Mouse (Mus musculus) left cerebral cortex, adult 18-20 months (tissue): ENCODE measurements around the gene Rer1. TPM values are rescaled to one million over a fixed set of nuclear protein-coding genes. Genes with fewer than 3 reads are reported as not detected.
A peak's percentile ranks its signal among the peaks of the same experiment; 100 is the strongest.
"Not testable (repeated sequence)": the region's sequence is repeated elsewhere in the genome, so short reads cannot be mapped to it uniquely, and the experiment has no call there.

ENCODE experiments used
- DNase-seq, 2 experiments: peaks; one replicate each; pipeline ENCODE4 v3.0.0; 2021 to 2022; ENCODE audit warnings: low spot score in 2 of 2, mixed read lengths in 1 of 2
- total RNA-seq, 2 experiments: library from RNA; stranded (reverse); gene quantifications; 2 replicates each; pipeline ENCODE4 v1.2.3; 2021

Rer1 gene
- total RNA-seq, 2 experiments from 2014 or later: 64.6 to 64.7 TPM

DNA sequence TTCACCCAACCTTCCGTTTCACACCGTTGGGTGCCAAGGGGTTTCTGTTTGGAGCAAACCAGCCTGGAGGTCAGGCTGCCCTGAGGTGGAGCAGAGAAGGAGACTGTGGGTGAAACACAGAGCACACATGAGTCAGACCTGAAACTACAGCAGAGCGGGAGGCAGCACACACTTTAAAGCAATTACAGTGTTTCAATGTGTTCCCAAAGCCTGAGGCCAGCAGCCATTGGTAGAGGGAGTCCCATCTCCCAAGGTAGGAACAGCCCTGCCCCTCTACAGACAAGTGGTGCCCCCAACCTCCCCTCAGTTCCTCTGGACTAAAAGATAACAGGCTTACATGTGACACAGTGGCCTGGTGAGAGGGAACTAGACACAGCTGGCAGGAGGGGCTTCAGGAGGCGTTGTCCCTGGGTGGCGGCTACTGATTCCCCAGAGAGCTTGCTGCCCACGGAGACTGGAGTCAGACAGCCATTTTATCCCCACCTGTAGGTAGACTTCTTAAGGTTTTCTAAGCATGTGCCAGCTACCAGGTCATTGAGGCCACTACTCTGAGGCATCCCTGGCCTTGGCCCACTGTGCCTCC is 31.3 kb upstream of the Rer1 start:
- DNase-seq: no peak

DNA sequence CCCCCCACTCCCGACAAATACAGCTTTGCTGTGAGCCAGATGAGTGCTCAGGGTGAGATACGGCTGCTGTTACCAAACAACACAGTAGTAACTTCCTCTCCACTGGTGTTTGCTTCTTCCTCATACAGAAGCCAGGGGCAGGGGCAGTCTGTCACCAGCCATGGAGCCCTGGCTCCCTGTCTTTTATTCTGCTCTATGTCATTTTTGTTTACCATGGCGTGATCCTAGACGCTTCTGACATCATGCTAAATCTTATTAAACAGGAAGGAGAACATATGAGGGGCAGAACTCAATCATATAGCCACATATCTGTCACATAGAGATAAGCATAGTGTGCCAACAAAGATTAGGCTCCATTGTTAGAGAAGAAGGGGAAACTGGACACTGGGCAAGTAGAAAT is 30.4 kb upstream of the Rer1 start:
- no peak for DNase-seq

DNA sequence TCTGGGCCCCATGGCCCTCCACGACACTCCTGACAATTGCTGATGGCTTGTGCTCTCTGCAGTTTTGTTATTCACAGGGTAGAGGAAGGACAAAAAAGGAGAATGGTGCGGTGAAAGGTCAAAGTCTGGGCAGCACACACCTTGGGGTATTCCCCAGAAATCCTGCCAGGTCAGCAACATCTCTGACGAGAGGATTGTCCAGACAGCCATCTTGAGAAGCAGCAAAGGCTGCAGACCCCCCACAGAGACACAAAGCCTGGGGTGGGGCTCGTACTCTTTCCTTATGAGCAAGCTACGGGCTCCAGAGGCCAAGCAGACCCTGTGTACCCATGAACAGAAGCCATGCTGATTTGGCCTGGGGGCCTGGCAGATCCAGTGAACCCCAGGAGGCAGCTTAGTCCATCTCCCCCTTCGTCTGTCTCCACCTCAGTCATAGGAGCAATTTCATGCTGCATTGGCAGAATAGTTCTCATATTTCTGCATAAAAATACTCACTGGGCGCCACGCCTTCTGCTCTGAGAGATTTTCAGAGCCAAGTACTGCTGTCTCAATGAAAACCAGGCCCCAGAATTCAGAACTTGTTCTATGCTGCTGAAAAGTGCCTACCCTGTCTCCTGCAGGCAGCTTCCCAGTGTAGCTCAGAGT is 27.7 kb upstream of the Rer1 start:
- DNase-seq: peak; percentile 18 to 27

DNA sequence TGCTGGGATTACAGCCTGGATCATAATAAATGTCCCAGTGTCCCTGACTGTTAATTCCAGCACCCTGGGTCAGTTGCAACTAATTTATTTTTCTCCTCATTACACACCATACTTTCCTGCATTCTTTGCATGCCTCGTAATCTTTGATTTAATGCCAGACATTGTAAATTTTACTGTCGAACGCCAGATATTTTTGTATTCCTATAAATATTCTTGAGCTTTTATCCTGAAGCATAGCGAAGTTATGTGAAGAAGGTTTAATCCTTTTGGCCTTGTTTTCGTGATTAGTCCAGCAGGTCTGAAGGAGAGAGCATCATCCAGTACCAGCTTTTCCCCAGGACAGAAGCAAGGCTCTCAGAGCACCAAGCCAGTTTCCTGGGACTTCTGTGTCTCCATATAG is 23.3 kb upstream of the Rer1 start:
- DNase-seq: no peak

DNA sequence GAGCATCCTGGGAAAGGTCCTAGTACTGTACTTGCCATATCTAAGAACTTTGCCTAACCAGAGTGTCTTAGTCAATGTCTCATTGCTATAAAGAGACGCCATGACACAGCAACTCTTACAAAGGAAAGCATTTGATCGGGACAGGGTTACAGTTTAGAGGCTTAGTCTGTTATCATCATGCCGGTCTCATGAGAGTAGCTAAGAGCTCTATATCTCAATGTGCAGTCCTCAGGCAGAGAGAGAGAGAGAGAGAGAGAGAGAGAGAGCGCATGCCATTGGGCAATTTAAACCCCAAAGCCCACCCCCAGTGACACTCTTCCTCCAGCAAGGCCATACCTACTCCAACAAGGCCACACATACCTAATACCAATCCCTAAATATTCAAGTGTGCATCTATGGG is 21.7 kb upstream of the Rer1 start:
- no peak for DNase-seq

DNA sequence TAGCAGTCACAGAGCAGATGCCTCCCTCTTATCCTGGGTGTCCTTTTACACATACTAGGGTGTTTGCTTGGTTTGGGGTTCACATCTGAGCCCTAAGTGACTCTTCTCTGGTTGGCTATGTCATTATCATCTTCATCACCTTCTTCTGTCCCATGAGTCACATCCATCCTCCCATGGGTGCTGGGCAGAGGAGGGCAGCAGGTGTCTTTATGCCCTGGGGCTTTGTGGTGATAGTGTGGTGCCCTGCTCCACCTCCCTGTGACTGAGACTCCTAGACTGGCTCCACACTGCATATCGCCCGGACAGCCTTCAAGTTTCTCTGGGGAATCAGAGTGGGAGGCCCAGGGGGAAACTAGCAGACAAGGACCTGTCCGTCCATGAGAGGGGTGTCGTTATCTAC is 12.4 kb upstream of the Rer1 start:
- DNase-seq: no peak

DNA sequence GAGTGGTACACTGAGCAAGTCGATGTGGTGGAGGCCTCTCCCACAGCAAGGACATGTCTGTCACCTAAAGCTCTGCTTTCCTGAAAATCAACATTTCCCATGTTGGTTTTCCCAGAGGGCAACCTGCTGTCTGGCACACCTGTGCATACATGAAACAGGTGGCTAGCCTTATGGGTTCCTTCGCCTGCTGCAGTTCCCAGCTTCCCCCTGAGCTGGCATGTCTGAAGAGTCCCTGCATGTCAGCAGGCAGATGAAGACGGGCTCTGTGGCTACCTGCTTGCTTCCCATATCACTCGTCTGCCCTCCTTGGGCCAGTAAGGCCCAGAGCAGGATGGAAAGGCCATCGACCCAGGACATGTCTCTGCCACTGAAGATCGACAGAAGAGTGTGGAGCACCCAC is 11.3 kb upstream of the Rer1 start:
- DNase-seq: no peak

DNA sequence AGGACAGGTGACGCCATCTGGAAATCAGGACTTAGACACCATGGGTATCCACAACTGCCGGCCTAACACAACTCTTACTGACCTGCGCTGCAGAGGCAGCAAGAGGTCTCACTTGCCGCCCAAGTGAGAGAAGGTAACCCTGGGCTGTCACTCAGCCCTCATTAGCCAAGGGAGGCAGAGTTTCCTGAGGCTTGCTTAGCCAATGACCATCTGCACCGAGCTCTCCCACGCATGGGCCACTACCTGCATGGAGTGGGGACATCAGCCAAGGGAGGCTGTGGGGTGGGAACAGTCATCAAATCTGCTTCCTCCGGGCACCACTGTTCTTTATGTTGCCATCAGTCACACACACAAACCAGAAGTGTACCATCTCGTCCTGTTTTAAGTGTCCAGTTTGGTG is 9.8 kb upstream of the Rer1 start:
- DNase-seq: no peak

DNA sequence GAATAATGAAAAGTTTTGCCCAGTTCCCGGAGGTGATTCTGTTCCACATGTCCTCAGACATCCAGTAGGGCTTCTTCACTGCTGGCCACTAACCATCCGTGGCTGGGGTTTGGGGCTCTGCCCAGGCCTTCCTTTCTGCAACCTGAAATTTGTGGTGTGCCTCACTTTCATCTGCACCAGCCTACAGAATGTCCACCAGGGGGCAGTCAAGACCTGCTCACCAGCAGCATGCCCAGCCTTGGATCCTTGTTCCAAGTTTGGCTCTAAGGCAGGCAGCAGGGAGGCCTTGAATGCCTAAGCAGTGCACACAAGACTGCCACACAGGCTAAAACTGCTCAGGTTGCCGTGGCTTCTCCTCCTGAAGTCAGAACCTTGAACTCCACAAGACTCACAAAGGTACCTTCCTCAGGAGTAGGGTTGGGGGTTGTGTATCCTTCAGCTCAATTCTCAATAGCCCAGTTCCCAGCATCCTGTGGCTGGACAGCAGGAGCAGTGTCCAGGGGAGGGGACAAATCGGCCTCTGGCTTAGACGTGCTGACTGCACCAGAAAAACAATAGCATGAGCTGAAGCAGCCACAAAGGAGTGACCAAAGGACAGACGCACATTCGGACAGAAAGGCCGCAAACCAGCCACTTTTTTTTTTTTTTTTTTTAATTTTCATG is 9.2 kb upstream of the Rer1 start:
- peak; percentile 89 to 90 for DNase-seq

DNA sequence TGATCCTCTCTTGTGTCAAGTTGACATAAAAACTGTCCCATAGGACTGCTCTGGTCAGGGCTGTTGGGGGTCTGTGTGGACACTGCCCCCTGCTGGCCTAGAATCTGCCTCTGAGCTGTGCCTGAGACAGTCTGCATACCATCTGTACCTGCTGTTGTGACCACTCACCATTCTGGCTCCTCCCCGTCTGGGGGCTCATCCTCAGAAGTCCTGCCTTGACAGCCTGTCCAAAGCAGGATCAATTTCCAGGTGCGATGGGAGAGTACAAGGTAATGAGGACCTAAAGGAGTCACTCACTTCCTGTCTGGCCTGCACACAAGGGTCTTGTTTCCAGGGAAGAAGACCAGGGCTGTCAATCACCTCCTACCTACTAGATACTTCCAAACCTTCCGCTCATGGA is 8.4 kb upstream of the Rer1 start:
- DNase-seq: peak; percentile 38 to 44

DNA sequence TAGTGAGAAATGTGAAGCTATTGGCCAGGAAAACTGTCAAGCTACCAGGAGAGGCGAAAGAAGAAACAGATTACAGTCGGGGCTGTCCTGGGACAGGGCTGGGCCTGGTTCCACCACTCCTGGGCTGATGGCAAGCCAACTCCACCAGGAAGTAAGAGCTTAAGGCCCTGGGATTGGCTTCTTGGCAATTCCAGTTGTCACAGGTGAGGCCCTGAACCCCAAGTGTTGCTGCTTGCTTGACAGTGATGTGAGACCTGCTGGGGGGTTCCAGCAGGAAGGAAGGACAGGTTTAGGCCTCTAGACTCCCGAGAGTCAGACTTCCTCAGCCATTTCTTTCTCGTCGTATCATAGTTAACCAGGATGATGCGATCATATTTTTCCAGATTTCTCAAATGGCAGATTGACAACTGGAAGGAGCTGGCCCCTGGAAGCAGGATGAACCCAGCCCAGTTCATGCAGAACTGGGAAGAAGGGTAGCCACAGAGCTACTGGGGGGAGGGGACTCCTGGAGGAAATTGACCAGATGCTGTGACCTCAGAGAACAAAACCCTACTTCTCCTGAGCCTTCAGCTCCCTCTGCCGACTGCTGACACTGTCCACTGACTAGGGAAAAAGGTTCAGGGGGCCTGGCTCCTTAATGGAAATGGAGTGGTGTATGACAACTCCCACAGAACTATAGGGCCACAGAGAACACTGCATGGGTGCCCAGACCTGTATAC is 7.4 kb upstream of the Rer1 start:
- no peak for DNase-seq

DNA sequence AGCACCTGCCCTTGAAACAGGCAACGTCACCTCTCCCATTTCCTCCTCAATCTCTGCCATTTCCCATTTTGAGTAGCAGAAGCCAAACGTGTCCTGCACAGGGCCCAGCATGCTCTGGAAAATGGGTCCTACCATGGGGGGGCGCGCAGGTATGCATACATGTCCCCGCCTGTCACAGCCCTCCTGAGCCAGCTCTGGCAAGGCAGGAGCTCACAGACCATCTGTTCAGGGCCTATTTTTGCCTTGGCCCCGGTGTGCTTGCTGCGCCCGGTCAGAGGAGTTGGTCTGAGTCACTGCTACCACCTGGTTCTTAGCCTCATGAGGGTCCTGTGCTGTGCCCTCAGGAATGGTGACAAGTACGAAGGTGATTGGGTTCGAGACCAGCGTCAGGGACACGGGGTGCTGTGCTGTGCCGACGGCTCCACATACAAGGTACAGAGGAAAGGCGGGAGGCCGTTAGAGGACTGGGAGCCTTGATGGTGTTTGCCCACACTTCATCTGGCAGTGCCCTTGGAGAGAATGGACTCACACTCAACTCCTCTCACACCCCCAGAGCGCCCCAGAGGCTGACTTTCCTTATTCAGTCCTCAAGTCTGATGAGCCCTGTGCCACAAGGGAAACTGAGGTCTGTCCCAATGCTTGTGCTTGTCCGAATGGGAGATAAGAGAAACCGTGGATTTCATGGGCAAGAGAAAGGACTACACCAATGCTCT is 6.7 kb upstream of the Rer1 start:
- no peak for DNase-seq

DNA sequence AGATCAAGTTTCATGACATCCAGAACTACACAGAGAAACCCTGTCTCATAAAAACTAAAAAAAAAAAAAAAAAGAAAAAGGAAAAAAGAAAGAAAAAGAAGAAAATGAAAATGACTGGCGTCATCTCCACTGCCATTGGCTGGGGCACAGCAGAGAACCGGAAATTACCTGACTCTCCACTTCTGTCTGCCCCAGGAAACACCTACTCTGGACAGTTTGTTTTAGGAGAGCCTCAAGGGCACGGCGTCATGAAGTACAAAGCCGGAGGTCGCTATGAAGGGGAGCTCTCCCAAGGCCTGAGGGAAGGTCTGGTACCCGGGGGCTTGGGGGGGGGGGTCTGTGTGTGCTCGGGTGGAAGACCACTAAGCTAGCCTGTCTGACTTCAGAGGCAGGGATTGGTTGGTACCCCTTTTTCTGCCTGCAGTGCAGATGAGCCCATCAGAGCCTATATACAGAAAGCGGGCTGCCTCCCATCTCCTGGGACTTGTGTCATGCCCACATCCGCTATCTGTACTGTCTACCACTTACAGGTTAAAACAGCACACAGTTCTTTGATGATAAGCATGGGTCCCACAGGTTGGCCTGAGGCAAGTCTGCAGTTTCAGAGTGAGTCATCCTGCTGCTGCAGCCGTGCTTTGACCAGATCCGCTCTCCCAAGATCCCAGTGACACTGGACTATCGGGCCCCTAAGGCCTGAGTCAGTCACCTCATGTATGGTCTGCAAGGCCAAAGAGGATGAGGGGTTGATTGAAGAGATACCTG is 4.7 kb upstream of the Rer1 start:
- DNase-seq: no peak

DNA sequence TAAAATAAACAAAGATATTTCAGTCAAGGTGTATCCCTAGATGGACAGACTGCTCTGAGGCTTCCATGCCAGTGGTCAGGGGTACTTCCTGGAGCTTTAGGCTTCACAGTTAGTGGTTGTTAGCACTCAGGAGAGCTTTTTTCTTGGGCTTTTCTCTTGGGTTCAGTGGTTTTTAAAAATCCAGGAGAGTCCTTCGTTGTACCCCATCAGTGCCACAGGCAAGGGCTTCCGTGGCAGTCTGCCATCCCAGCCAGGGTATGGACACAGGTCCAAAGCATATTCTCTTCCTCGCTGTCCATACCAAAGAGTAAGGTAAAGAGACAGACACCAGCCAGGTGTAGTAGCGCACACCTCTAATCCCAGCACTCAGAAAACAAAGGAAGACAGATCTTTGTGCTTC is 4.0 kb upstream of the Rer1 start:
- DNase-seq: no peak

DNA sequence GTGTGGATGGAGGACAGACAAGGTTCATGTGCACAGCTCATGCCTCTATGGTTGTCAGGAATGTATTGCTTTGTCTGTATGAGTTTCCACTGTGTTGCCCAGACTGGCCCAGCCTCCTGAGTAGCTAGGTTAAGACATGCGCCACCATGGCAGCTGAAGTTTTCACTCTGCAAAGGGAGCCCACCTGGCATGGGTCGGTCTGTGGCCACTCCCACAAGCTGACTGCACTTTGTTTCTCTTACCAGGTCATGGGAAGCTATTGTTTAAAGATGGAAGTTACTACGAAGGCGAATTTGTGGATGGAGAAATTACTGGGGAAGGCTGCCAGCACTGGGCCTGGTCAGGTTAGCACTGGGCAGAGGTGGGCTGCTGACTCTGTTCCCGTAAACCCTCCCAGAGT is 3.1 kb upstream of the Rer1 start:
- no peak for DNase-seq

DNA sequence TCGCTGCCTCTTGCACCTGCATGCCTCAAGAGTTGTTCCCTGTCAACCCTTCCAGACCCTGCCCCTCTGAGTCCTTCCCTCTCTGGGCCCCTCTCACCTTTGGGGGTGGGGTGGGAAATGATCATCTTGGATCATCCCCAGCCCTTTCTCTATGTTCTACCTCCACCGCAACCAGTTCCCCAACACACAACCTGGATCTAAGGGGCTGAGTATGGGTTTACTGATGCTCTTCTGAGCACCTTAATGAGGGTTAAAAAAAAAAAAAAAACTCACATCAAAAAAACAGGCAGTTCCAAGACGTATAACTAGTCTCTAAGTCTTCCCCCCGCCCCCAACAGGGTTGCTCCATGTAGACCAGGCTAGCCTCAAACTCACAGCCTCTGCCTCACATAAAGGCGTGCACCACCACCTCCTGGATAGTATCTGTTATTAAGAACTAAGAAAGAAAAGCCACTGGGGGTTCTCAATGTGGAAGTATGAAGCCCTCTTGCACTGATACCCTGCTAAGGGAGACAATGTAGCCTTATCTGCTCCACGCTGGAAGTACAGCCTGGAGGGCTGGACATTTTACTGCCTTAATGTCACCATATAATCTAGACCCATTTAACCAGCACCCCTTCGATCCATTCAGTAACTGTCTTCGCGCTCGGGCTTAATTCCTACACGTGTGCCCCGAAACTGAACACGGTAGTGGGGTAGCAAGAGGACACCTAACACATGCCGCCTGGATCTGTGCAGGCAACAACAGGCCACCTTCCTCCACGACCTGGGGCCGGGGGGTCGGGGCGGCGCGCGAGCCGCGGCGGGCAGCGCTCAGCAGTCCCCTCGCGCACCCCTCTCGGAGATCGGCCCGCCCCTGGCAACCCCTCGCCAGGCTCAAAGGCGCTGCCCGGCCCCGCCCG is 725 bp downstream of the Rer1 start:
- no peak for DNase-seq

DNA sequence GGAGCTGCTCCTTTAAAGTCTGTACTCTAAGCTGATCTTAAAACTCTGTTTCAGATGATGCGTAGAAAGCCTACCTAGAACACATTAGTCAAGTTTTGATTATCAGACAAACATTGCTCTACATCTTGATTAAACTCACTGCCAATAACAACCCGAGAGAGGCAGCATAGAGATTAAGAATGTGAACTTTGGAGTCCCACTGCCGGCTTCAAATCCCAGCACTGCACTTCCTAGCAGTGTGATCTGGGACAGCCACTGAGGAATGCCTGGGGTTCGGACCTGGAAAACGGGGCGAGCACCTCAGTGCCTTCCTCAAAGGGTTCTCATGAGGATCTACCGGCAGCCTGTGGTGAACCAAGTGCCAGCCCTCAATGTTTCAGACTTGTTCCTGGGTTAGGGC is 1.8 kb downstream of the Rer1 start:
- no peak for DNase-seq

DNA sequence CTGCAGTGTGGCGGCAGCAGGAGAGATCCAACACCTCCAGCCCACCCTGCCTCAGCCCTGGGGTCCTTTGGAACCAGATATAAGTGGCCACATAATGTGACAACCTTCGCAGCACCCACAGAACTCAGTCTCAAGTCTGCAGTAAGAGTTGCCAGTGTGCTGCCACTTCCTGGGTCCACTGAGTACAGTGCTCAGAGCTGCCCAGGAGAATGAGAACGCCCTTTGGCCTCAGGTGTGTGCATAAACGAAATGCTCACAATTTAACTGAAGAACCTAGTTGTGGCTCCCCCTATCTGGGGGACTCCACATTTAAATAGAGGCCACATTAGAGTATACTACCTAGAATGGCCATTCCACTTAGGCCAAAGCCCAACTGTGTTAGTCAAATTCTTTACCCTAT is 2.6 kb downstream of the Rer1 start:
- DNase-seq: no peak

DNA sequence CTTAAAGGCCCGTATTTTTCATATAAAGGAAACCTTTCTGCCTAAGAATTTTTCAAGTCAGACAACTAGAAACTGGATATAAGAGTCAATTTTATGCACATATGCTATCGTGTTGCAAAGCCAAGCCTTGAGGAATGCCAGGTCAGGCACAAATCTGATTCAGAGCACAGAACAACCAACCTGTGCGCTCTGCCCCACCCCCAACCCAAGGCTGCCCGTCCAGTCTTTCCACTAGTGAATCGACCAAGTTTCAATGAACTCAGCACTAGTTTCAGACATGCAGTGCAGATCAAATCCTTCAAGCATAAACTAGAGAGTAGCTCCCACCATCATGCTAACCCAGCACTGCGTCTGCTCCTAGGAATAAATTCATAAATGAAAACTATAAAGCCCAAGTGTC is 6.5 kb downstream of the Rer1 start:
- DNase-seq: no peak

DNA sequence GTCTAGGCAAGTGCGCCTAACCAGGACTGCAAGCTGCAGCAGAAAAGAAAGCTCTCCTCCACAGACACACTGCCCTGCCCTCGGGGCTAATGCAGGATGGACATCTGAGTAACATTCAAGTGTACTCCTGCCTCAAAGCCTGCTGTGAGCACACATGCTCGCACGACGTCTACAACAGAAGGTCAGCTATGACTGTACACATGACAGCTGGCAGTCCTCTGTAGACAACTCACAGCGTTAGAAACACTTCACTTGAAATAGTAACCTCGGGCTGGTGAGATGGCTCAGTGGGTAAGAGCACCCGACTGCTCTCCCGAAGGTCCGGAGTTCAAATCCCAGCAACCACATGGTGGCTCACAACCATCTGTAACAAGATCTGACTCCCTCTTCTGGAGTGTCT is 7.4 kb downstream of the Rer1 start:
- not testable (repeated sequence) for DNase-seq
